9 mouse cellular contexts compared by ENCODE assay signal in the genomic region with DNA sequence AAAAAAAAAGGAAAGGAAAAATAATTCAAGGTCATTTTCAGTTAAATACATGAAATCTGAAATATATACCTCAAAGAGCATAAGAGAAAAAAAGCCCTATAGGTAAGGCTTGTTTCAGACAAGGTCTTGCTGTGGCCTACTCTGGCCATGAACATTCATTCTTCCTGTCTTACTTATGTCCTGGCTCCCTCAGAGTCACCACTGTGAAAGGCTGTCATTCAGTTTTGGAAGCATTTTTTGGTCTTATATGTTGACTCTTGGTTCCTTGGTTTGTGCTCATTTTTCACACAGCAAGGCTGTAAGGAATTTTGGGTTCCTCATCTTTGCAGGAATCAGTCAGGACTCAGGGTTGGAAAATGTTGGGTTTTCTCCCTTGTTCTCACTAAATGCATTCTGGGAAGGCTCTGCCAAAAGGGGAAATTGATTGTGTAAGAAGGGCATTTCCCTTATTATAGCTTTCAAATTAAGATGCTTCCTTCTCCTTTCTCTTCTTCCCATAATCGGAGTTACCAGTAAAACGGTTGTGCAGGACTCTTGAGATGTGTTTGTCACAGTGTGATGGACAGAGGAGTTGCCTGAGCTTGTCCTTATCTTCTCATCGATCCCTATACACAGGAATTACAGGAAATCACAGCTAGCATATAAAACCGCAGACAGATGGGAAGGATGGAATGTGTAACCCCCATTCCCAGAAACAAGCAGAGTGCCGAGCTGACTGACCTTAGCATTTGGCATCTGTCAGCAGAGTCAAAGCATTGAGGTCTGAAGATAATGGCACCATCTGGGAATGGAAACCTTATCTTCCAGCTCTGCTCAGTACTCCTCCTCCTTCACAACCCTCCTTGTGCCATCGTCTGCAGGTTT. TPM values are rescaled to one million over a fixed set of nuclear protein-coding genes. Genes with fewer than 3 reads are reported as not detected.
DNase-seq lines count a peak whose midpoint lies in the region; ATAC-seq and TF ChIP-seq lines count a peak whose summit lies in the region.
"Had no signal": no experiment of that assay in that cellular context is flagged by ENCODE, and none has a peak within 500 bp of the region (broad histone marks: within the 10 kb centered on the region; RNA-seq: fewer than 3 reads in every experiment).

No protein-coding gene starts in this region.

- no peak overlapping the region for H3K4me3 ChIP-seq in lung, postnatal 0 days (ENCODE audit: low read depth, low read length)
- no peak overlapping the region for H3K4me3 ChIP-seq in hindbrain, embryonic 15.5 days
- no peak overlapping the region for H3K4me3 ChIP-seq in myocyte

- H3ac ChIP-seq in myocyte (ENCODE audit: control insufficient read depth, insufficient read length): no peak overlapping the region

- no peaks in the 10 kb centered on the region for H3K9me3 ChIP-seq in lung, postnatal 0 days (ENCODE audit: low read length)
- H3K9me3 ChIP-seq in hindbrain, embryonic 15.5 days: no peaks in the 10 kb centered on the region

- TF ChIP-seq EP300 in lung, postnatal 0 days (IDR thresholded peaks at IDR 0.05): no peak

- peaks cover 99% of the 10 kb centered on the region for H3K79me2 ChIP-seq in myocyte (ENCODE audit: control insufficient read depth, insufficient read depth)

- no peaks in the 10 kb centered on the region for H3K27me3 ChIP-seq in lung, postnatal 0 days (replicated peaks; ENCODE audit: insufficient read depth, low read length)
- no peaks in the 10 kb centered on the region for H3K27me3 ChIP-seq in hindbrain, embryonic 15.5 days
- no peaks in the 10 kb centered on the region for H3K27me3 ChIP-seq in myocyte (ENCODE audit: control insufficient read depth, insufficient read depth, insufficient read length)

- no peak for TF ChIP-seq CTCF in lung, postnatal 0 days (IDR thresholded peaks at IDR 0.05)

- ATAC-seq in lung, postnatal 0 days: no peak
- ATAC-seq in hindbrain, embryonic 15.5 days (ENCODE audit: low FRiP score, low read depth): no peak

- H3K9ac ChIP-seq in lung, postnatal 0 days (replicated peaks; ENCODE audit: low read depth): no peak overlapping the region
- H3K9ac ChIP-seq in hindbrain, embryonic 15.5 days: no peak overlapping the region

- H3K4me1 ChIP-seq in lung, postnatal 0 days (ENCODE audit: insufficient read depth, low read depth, low read length): peaks cover 35% of the 10 kb centered on the region
- H3K4me1 ChIP-seq in hindbrain, embryonic 15.5 days (replicated peaks): peaks cover 27% of the 10 kb centered on the region

- TF ChIP-seq POLR2A in myocyte (IDR thresholded peaks at IDR 0.05; ENCODE audit: insufficient read length, low read depth): no peak

- 30% methylated on average over 6 of the region's 6 CpGs for WGBS in lung, postnatal 0 days
- WGBS in hindbrain, embryonic 15.5 days: 45% methylated on average over 6 of the region's 6 CpGs

- H3K27ac ChIP-seq in lung, postnatal 0 days (ENCODE audit: low read length): 0 out of 2 replicates have a peak overlapping the region, but pooled peaks have one; percentile 23
- 0 out of 2 replicates have a peak overlapping the region, but pooled peaks have one; percentile 11 for H3K27ac ChIP-seq in hindbrain, embryonic 15.5 days (replicated peaks)

- DNase-seq in lung, postnatal 0 days (ENCODE audit: low spot score): peak; percentile 55
- no peak for DNase-seq in lung, postnatal 36 days
- DNase-seq in embryo, embryonic 10 days (ENCODE audit: low spot score): peak; percentile 48
- DNase-seq in frontal cortex, postnatal 10 days (ENCODE audit: low spot score in 2 of 2): no peak
- no peak for DNase-seq in left cerebral cortex, adult 18-20 months (ENCODE audit: low spot score in 2 of 2)
- DNase-seq in cerebellum, postnatal 36 days: no peak
- DNase-seq: kidney, postnatal 10 days had no signal

- no peaks in the 10 kb centered on the region for H3K36me3 ChIP-seq in lung, postnatal 0 days (ENCODE audit: insufficient read depth, low read length)
- no peaks in the 10 kb centered on the region for H3K36me3 ChIP-seq in hindbrain, embryonic 15.5 days
- no peaks in the 10 kb centered on the region for H3K36me3 ChIP-seq in myocyte (ENCODE audit: control insufficient read depth, insufficient read depth)

- H3K4me2 ChIP-seq in lung, postnatal 0 days (replicated peaks; ENCODE audit: low read depth, low read length): no peak overlapping the region
- H3K4me2 ChIP-seq in hindbrain, embryonic 15.5 days: no peak overlapping the region
- H3K4me2 ChIP-seq in myocyte (ENCODE audit: low read depth): peak overlapping the region; percentile 51

TF ChIP-seq in myocyte, 11 proteins besides CTCF, POLR2A, EP300 and RAD21:
- TF ChIP-seq TCF12 (IDR thresholded peaks at IDR 0.05; ENCODE audit: insufficient read depth, poor library complexity, severe bottlenecking) (peak; percentile 68), SRF (IDR thresholded peaks at IDR 0.05; ENCODE audit: control insufficient read depth, insufficient read length, low read depth) (peak; percentile 24), MYOG (IDR thresholded peaks at IDR 0.05; ENCODE audit: control insufficient read depth in 1 of 3, insufficient read depth in 1 of 3, insufficient read length in 2 of 3, low read depth in 2 of 3) (peak in 2 of 3 experiments; percentile 40 to 90), TCF3 (IDR thresholded peaks at IDR 0.05; ENCODE audit: insufficient read length, low read depth) (peak; percentile 54), MAX (IDR thresholded peaks at IDR 0.05; ENCODE audit: low read depth) (no peak), MYOD1 (IDR thresholded peaks at IDR 0.05; ENCODE audit: control insufficient read depth in 1 of 3, insufficient read length in 2 of 3, low read depth in 2 of 3) (peak in 2 of 3 experiments; percentile 86 to 88), REST (IDR thresholded peaks at IDR 0.05; ENCODE audit: insufficient read depth, insufficient read length) (no peak), USF1 (IDR thresholded peaks at IDR 0.05; ENCODE audit: low read depth) (peak; percentile 8), CEBPB (IDR thresholded peaks at IDR 0.05; ENCODE audit: insufficient read depth, poor library complexity, severe bottlenecking) (0 out of 2 replicates have a peak, but pooled peaks have one; percentile 18), POLR2AphosphoS2 (IDR thresholded peaks at IDR 0.05; ENCODE audit: insufficient read length, low read depth) (no peak), E2F4 (IDR thresholded peaks at IDR 0.05; ENCODE audit: insufficient read depth) (no peak)

RNA-seq across cellular contexts. Expression of a gene that starts 21.6 kb away (rescaled TPM):
- polyA plus RNA-seq in lung, postnatal 0 days (2015; fragmentation: Nextera tagmentation; extraction: Ambion mirVana): 26.5 and 34.9 TPM in 2 replicates
- polyA plus RNA-seq in hindbrain, embryonic 15.5 days (2015; fragmentation: Nextera tagmentation; extraction: Ambion mirVana): 12.6 and 13.1 TPM in 2 replicates
- 64.0 TPM for polyA plus RNA-seq in myocyte (2012; fragmentation: generic; extraction: Trizol)
- total RNA-seq in left cerebral cortex, adult 18-20 months (2021): 10 to 100 TPM; 34.8 to 35.7 TPM

RNA-seq across cellular contexts. Expression of a gene that starts 51.4 kb away (rescaled TPM):
- polyA plus RNA-seq in lung, postnatal 0 days (2015; fragmentation: Nextera tagmentation; extraction: Ambion mirVana): 0.02 TPM in 1 of 2 replicates, not detected in the other
- polyA plus RNA-seq in hindbrain, embryonic 15.5 days (2015; fragmentation: Nextera tagmentation; extraction: Ambion mirVana): 4.0 and 4.4 TPM in 2 replicates
- polyA plus RNA-seq in myocyte (2012; fragmentation: generic; extraction: Trizol): not detected
- total RNA-seq in left cerebral cortex, adult 18-20 months (2021): 10 to 100 TPM; 11.4 to 12.2 TPM

Comparison
In these comparisons a context has a peak if more than half of its experiments do, and no peak if none do; other contexts are left out.
1. DNase-seq: peak in lung, postnatal 0 days (single experiment) and embryo, embryonic 10 days (single experiment); none in lung, postnatal 36 days (single experiment), frontal cortex, postnatal 10 days (0 of 2), left cerebral cortex, adult 18-20 months (0 of 2) and cerebellum, postnatal 36 days (0 of 2).